Mouse (Mus musculus): Measurements from ENCODE around the gene Ap2b1. TPM values are rescaled to one million over a fixed set of nuclear protein-coding genes. Genes with fewer than 3 reads are reported as not detected.
A peak's percentile ranks its signal among the peaks of the same experiment; 100 is the strongest.

The Ap2b1 gene
- polyA plus RNA-seq, 1 experiment from 2014 or later: 67.0 TPM

- 29% methylated on average over 6 of the region's 6 CpGs for WGBS
- peak overlapping the region; percentile 88 for H3K27ac ChIP-seq
Observed at GRCm38 (mm10) chr11:83410510-83410909, 111.7 kb downstream of the Ap2b1 start.

GRCm38 (mm10) chr11:83417080-83417479 lies 118.3 kb downstream of the Ap2b1 start:
- DNase-seq (ENCODE audit: extremely low spot score, low spot score): peak; percentile 52
- no peaks in the 10 kb centered on the region for H3K36me3 ChIP-seq (replicated peaks)
- peaks cover 30% of the 10 kb centered on the region for H3K4me1 ChIP-seq
- no peaks in the 10 kb centered on the region for H3K9me3 ChIP-seq
- WGBS: 13% methylated on average over 5 of the region's 5 CpGs
- H3K27me3 ChIP-seq (ENCODE audit: poor library complexity, severe bottlenecking): peaks cover 75% of the 10 kb centered on the region
- no peak overlapping the region for H3K27ac ChIP-seq
- no peak overlapping the region for H3K4me3 ChIP-seq

More at GRCm38 (mm10) chr11:83410510-83410909, 111.7 kb downstream of the Ap2b1 start:
- H3K36me3 ChIP-seq (replicated peaks): no peaks in the 10 kb centered on the region
- no peak for DNase-seq (ENCODE audit: extremely low spot score, low spot score)
- no peaks in the 10 kb centered on the region for H3K9me3 ChIP-seq
- peaks cover 53% of the 10 kb centered on the region for H3K27me3 ChIP-seq (ENCODE audit: poor library complexity, severe bottlenecking)
- H3K4me1 ChIP-seq: peaks cover 22% of the 10 kb centered on the region
- H3K4me3 ChIP-seq: peak overlapping the region; percentile 85

GRCm38 (mm10) chr11:83417708-83418107 lies 118.9 kb downstream of the Ap2b1 start:
- 82% methylated on average over 7 of the region's 7 CpGs for WGBS

GRCm38 (mm10) chr11:83418566-83418965 lies 119.7 kb downstream of the Ap2b1 start:
- peaks cover 30% of the 10 kb centered on the region for H3K4me1 ChIP-seq
- no peak for DNase-seq (ENCODE audit: extremely low spot score, low spot score)
- peak overlapping the region; percentile 33 for H3K4me3 ChIP-seq
- H3K27ac ChIP-seq: no peak overlapping the region
- 8% methylated on average over 38 of the region's 38 CpGs for WGBS
- peaks cover 73% of the 10 kb centered on the region for H3K27me3 ChIP-seq (ENCODE audit: poor library complexity, severe bottlenecking)
- no peaks in the 10 kb centered on the region for H3K9me3 ChIP-seq
- H3K36me3 ChIP-seq (replicated peaks): no peaks in the 10 kb centered on the region

More at GRCm38 (mm10) chr11:83417708-83418107, 118.9 kb downstream of the Ap2b1 start:
- no peaks in the 10 kb centered on the region for H3K9me3 ChIP-seq
- no peak overlapping the region for H3K27ac ChIP-seq
- peaks cover 30% of the 10 kb centered on the region for H3K4me1 ChIP-seq
- DNase-seq (ENCODE audit: extremely low spot score, low spot score): no peak
- peaks cover 75% of the 10 kb centered on the region for H3K27me3 ChIP-seq (ENCODE audit: poor library complexity, severe bottlenecking)
- H3K4me3 ChIP-seq: no peak overlapping the region
- H3K36me3 ChIP-seq (replicated peaks): no peaks in the 10 kb centered on the region

- Histone ChIP-seq H3K4me1 (peaks cover 30% of the 10 kb centered on the region), H3K27me3 (ENCODE audit: poor library complexity, severe bottlenecking) (peaks cover 75% of the 10 kb centered on the region), H3K4me3 (no peak overlapping the region), H3K27ac (no peak overlapping the region), H3K9me3 (no peaks in the 10 kb centered on the region), H3K36me3 (replicated peaks) (no peaks in the 10 kb centered on the region)
- no peak for DNase-seq (ENCODE audit: extremely low spot score, low spot score)
- WGBS: 42% methylated on average over 4 of the region's 4 CpGs
Observed at GRCm38 (mm10) chr11:83420338-83420737, 121.5 kb downstream of the Ap2b1 start.

- peaks cover 25% of the 10 kb centered on the region for H3K4me1 ChIP-seq
- H3K27me3 ChIP-seq (ENCODE audit: poor library complexity, severe bottlenecking): peaks cover 77% of the 10 kb centered on the region
- DNase-seq (ENCODE audit: extremely low spot score, low spot score): peak; percentile 75
- no peak overlapping the region for H3K27ac ChIP-seq
- H3K9me3 ChIP-seq: no peaks in the 10 kb centered on the region
- H3K4me3 ChIP-seq: no peak overlapping the region
- WGBS: 6% methylated on average over 9 of the region's 9 CpGs
- no peaks in the 10 kb centered on the region for H3K36me3 ChIP-seq (replicated peaks)
Observed at GRCm38 (mm10) chr11:83421305-83421704, 122.5 kb downstream of the Ap2b1 start.

- WGBS: 7% methylated on average over 8 of the region's 8 CpGs
Observed at GRCm38 (mm10) chr11:83424681-83425080, 125.9 kb downstream of the Ap2b1 start.

GRCm38 (mm10) chr11:83426964-83427363 lies 128.1 kb downstream of the Ap2b1 start:
- no peak overlapping the region for H3K27ac ChIP-seq
- peaks cover 16% of the 10 kb centered on the region; the same call in 1 of the 2 replicates for H3K4me1 ChIP-seq
- 43% methylated on average over 17 of the region's 17 CpGs for WGBS
- H3K36me3 ChIP-seq (replicated peaks): no peaks in the 10 kb centered on the region
- peak overlapping the region; percentile 12; the same call in 1 of the 2 replicates for H3K4me3 ChIP-seq
- H3K27me3 ChIP-seq (ENCODE audit: poor library complexity, severe bottlenecking): peaks cover 60% of the 10 kb centered on the region
- no peaks in the 10 kb centered on the region for H3K9me3 ChIP-seq
- DNase-seq (ENCODE audit: extremely low spot score, low spot score): no peak

More at GRCm38 (mm10) chr11:83424681-83425080, 125.9 kb downstream of the Ap2b1 start:
- DNase-seq (ENCODE audit: extremely low spot score, low spot score): peak; percentile 74
- no peak overlapping the region for H3K27ac ChIP-seq
- no peak overlapping the region for H3K4me3 ChIP-seq
- peaks cover 79% of the 10 kb centered on the region for H3K27me3 ChIP-seq (ENCODE audit: poor library complexity, severe bottlenecking)
- no peaks in the 10 kb centered on the region for H3K9me3 ChIP-seq
- no peaks in the 10 kb centered on the region for H3K36me3 ChIP-seq (replicated peaks)
- H3K4me1 ChIP-seq: peaks cover 15% of the 10 kb centered on the region; the same call in 1 of the 2 replicates

GRCm38 (mm10) chr11:83429355-83429754 lies 130.5 kb downstream of the Ap2b1 start, which contains the start of gene Gas2l2:
TSS of gene Gas2l2 (minus strand) at chr11:83429455.
- no peak for DNase-seq (ENCODE audit: extremely low spot score, low spot score)
- no peak within 1 kb of the TSS for H3K27ac ChIP-seq
- peaks cover 48% of the 10 kb centered on the region for H3K27me3 ChIP-seq (ENCODE audit: poor library complexity, severe bottlenecking)
- no peaks in the 10 kb centered on the region for H3K36me3 ChIP-seq (replicated peaks)
- WGBS: 58% methylated on average over 5 of the region's 5 CpGs
- H3K4me3 ChIP-seq: no peak within 1 kb of the TSS
- no peaks in the 10 kb centered on the region for H3K9me3 ChIP-seq
- peaks cover 16% of the 10 kb centered on the region; the same call in 1 of the 2 replicates for H3K4me1 ChIP-seq

GRCm38 (mm10) chr11:83432533-83432932 lies 133.7 kb downstream of the Ap2b1 start:
- no peak for DNase-seq (ENCODE audit: extremely low spot score, low spot score)
- WGBS: 80% methylated on average over 2 of the region's 2 CpGs
- no peaks in the 10 kb centered on the region for H3K9me3 ChIP-seq

GRCm38 (mm10) chr11:83437377-83437776 lies 138.6 kb downstream of the Ap2b1 start, which contains the start of gene 1700020L24Rik:
TSS of gene 1700020L24Rik (plus strand) at chr11:83437677.
- DNase-seq (ENCODE audit: extremely low spot score, low spot score): no peak
- H3K36me3 ChIP-seq (replicated peaks): no peaks in the 10 kb centered on the region
- H3K9me3 ChIP-seq: no peaks in the 10 kb centered on the region
- H3K27me3 ChIP-seq (ENCODE audit: poor library complexity, severe bottlenecking): peaks cover 34% of the 10 kb centered on the region
- 87% methylated on average over 1 of the region's 1 CpGs for WGBS
- peaks cover 20% of the 10 kb centered on the region for H3K4me1 ChIP-seq
- no peak within 1 kb of the TSS for H3K27ac ChIP-seq
- H3K4me3 ChIP-seq: no peak within 1 kb of the TSS

More at GRCm38 (mm10) chr11:83432533-83432932, 133.7 kb downstream of the Ap2b1 start:
- Histone ChIP-seq H3K4me1 (peaks cover 7% of the 10 kb centered on the region; the same call in 1 of the 2 replicates), H3K27me3 (ENCODE audit: poor library complexity, severe bottlenecking) (peaks cover 24% of the 10 kb centered on the region), H3K4me3 (no peak overlapping the region), H3K27ac (no peak overlapping the region), H3K36me3 (replicated peaks) (no peaks in the 10 kb centered on the region)

GRCm38 (mm10) chr11:83439426-83440060 lies 140.7 kb downstream of the Ap2b1 start:
- Histone ChIP-seq H3K4me3 (peak overlapping the region; percentile 73), H3K4me1 (peaks cover 41% of the 10 kb centered on the region), H3K9me3 (no peaks in the 10 kb centered on the region), H3K36me3 (replicated peaks) (no peaks in the 10 kb centered on the region), H3K27ac (0 out of 2 replicates have a peak overlapping the region, but pooled peaks have one; percentile 78), H3K27me3 (ENCODE audit: poor library complexity, severe bottlenecking) (peaks cover 56% of the 10 kb centered on the region)
- 35% methylated on average over 11 of the region's 11 CpGs for WGBS
- DNase-seq (ENCODE audit: extremely low spot score, low spot score): no peak

All from forebrain, embryonic 10.5 days (tissue).